Mouse (Mus musculus) G1E (cell line): ENCODE measurements at regions not wholly inside any gene's neighbourhood (a gene's known extent, or its start where the extent isn't known, plus 50 kb on each side); places are given as distances from the start of the nearest gene placed in this dataset.

Experiments
- CTCF ChIP-seq: IDR thresholded peaks from 2 replicates; pipeline ENCODE4 v1.5.1; 2012; ENCODE audit warnings: low read depth, low read length, inconsistent platforms, mixed read lengths
- GATA1 ChIP-seq: IDR thresholded peaks from 2 replicates; pipeline ENCODE4 v1.6.1; 2012; ENCODE audit warnings: borderline replicate concordance, low read length, inconsistent platforms, mixed read lengths
- POLR2AphosphoS5 ChIP-seq: IDR thresholded peaks from 2 replicates; pipeline ENCODE4 v1.6.1; 2012; ENCODE audit warnings: low read depth, low read length, inconsistent platforms; ENCODE audit not compliant: insufficient replicate concordance

DNA sequence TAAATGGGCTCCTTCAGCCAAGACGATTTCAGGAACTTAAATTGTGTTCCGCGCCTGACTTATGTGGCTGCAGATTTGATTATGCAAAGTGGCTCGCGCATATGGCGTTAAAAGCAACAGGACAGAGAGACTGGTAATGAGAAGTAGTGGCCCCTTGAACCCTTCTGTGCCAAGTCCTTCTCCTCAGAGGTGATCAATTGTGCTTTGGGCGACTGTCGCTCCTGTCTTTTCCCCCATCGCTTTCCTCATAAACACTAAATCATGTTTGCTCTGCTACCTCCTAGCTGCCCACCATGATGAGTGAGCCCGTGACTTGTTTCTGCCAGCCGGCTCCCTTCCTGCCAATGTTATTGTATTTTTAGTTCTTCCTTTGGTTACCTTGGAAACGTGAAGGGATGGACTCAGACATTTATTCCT is 360.2 kb downstream of the Matn1 start:
- TF ChIP-seq CTCF = no peak
- no peak for TF ChIP-seq POLR2AphosphoS5
- TF ChIP-seq GATA1 = no peak
